Mouse (Mus musculus): ENCODE measurements at regions not wholly inside any gene's neighbourhood (a gene's known extent, or its start where the extent isn't known, plus 50 kb on each side); places are given as distances from the start of the nearest gene placed in this dataset.

- WGBS, result 67% methylated on average over 1 of the region's 1 CpGs
- ATAC-seq (ENCODE audit: insufficient read depth, low read depth), result no peak
Measured at GRCm38 (mm10) chr1:108339827-108340226, 750.0 kb downstream of the Serpinb8 start.

GRCm38 (mm10) chr1:108341352-108341751, 751.5 kb downstream of the Serpinb8 start:
- Histone ChIP-seq H3K27me3 (ENCODE audit: control insufficient read depth, insufficient read depth, low read length) (no peaks in the 10 kb centered on the region), H3K36me3 (replicated peaks; ENCODE audit: control insufficient read depth, insufficient read depth, low read length) (no peaks in the 10 kb centered on the region), H3K4me3 (ENCODE audit: low read depth, low read length) (no peak overlapping the region), H3K4me1 (ENCODE audit: control insufficient read depth, insufficient read depth) (no peaks in the 10 kb centered on the region), H3K9me3 (replicated peaks; ENCODE audit: control insufficient read depth, low read length) (no peaks in the 10 kb centered on the region), H3K27ac (ENCODE audit: low read depth) (no peak overlapping the region), H3K4me2 (ENCODE audit: low read depth, low read length) (no peak overlapping the region), H3K9ac (replicated peaks; ENCODE audit: low read depth, low read length) (no peak overlapping the region)
- 41% methylated on average over 1 of the region's 1 CpGs for WGBS
- DNase-seq (ENCODE audit: low spot score) (no peak), ATAC-seq (ENCODE audit: insufficient read depth, low read depth) (no peak)
- TF ChIP-seq EP300 (IDR thresholded peaks at IDR 0.05; ENCODE audit: low read depth), result no peak
- no peak for TF ChIP-seq CTCF (IDR thresholded peaks at IDR 0.05; ENCODE audit: low read depth)

More at GRCm38 (mm10) chr1:108339827-108340226, 750.0 kb downstream of the Serpinb8 start:
- Histone ChIP-seq H3K36me3 (replicated peaks; ENCODE audit: control insufficient read depth, insufficient read depth, low read length) (no peaks in the 10 kb centered on the region), H3K27me3 (ENCODE audit: control insufficient read depth, insufficient read depth, low read length) (no peaks in the 10 kb centered on the region), H3K9ac (replicated peaks; ENCODE audit: low read depth, low read length) (no peak overlapping the region), H3K4me2 (ENCODE audit: low read depth, low read length) (no peak overlapping the region), H3K9me3 (replicated peaks; ENCODE audit: control insufficient read depth, low read length) (no peaks in the 10 kb centered on the region), H3K4me3 (ENCODE audit: low read depth, low read length) (no peak overlapping the region), H3K4me1 (ENCODE audit: control insufficient read depth, insufficient read depth) (no peaks in the 10 kb centered on the region), H3K27ac (ENCODE audit: low read depth) (no peak overlapping the region)
- TF ChIP-seq EP300 (IDR thresholded peaks at IDR 0.05; ENCODE audit: low read depth) (no peak), CTCF (IDR thresholded peaks at IDR 0.05; ENCODE audit: low read depth) (no peak)
- no peak for DNase-seq (ENCODE audit: low spot score)

GRCm38 (mm10) chr1:108363788-108364187, 774.0 kb downstream of the Serpinb8 start:
- WGBS, result 43% methylated on average over 2 of the region's 2 CpGs
- no peaks in the 10 kb centered on the region for H3K36me3 ChIP-seq (replicated peaks; ENCODE audit: control insufficient read depth, insufficient read depth, low read length)
- TF ChIP-seq CTCF (IDR thresholded peaks at IDR 0.05; ENCODE audit: low read depth) (no peak), EP300 (IDR thresholded peaks at IDR 0.05; ENCODE audit: low read depth) (no peak)

GRCm38 (mm10) chr1:108369904-108370600, 780.2 kb downstream of the Serpinb8 start:
- WGBS, result 67% methylated on average over 3 of the region's 3 CpGs
- TF ChIP-seq CTCF (IDR thresholded peaks at IDR 0.05; ENCODE audit: low read depth) (no peak), EP300 (IDR thresholded peaks at IDR 0.05; ENCODE audit: low read depth) (no peak)
- no peak for DNase-seq (ENCODE audit: low spot score)
- H3K36me3 ChIP-seq (replicated peaks; ENCODE audit: control insufficient read depth, insufficient read depth, low read length), result no peaks in the 10 kb centered on the region
- H3K9me3 ChIP-seq (replicated peaks; ENCODE audit: control insufficient read depth, low read length), result no peaks in the 10 kb centered on the region
- no peaks in the 10 kb centered on the region for H3K27me3 ChIP-seq (ENCODE audit: control insufficient read depth, insufficient read depth, low read length)
- no peak for ATAC-seq (ENCODE audit: insufficient read depth, low read depth)
- no peak overlapping the region for H3K4me3 ChIP-seq (ENCODE audit: low read depth, low read length)
- no peak overlapping the region for H3K9ac ChIP-seq (replicated peaks; ENCODE audit: low read depth, low read length)
- H3K27ac ChIP-seq (ENCODE audit: low read depth), result no peak overlapping the region
- H3K4me2 ChIP-seq (ENCODE audit: low read depth, low read length), result no peak overlapping the region
- no peaks in the 10 kb centered on the region for H3K4me1 ChIP-seq (ENCODE audit: control insufficient read depth, insufficient read depth)

More at GRCm38 (mm10) chr1:108363788-108364187, 774.0 kb downstream of the Serpinb8 start:
- no peaks in the 10 kb centered on the region for H3K27me3 ChIP-seq (ENCODE audit: control insufficient read depth, insufficient read depth, low read length)
- H3K4me3 ChIP-seq (ENCODE audit: low read depth, low read length), result no peak overlapping the region
- no peaks in the 10 kb centered on the region for H3K4me1 ChIP-seq (ENCODE audit: control insufficient read depth, insufficient read depth)
- no peak overlapping the region for H3K4me2 ChIP-seq (ENCODE audit: low read depth, low read length)
- DNase-seq (ENCODE audit: low spot score), result no peak
- H3K27ac ChIP-seq (ENCODE audit: low read depth), result no peak overlapping the region
- ATAC-seq (ENCODE audit: insufficient read depth, low read depth), result no peak
- H3K9ac ChIP-seq (replicated peaks; ENCODE audit: low read depth, low read length), result no peak overlapping the region
- H3K9me3 ChIP-seq (replicated peaks; ENCODE audit: control insufficient read depth, low read length), result no peaks in the 10 kb centered on the region

GRCm38 (mm10) chr1:108389930-108390329, 800.1 kb downstream of the Serpinb8 start:
- no peak for ATAC-seq (ENCODE audit: insufficient read depth, low read depth)
- Histone ChIP-seq H3K9ac (replicated peaks; ENCODE audit: low read depth, low read length) (no peak overlapping the region), H3K4me1 (ENCODE audit: control insufficient read depth, insufficient read depth) (no peaks in the 10 kb centered on the region), H3K27ac (ENCODE audit: low read depth) (no peak overlapping the region), H3K36me3 (replicated peaks; ENCODE audit: control insufficient read depth, insufficient read depth, low read length) (no peaks in the 10 kb centered on the region), H3K4me2 (ENCODE audit: low read depth, low read length) (no peak overlapping the region), H3K9me3 (replicated peaks; ENCODE audit: control insufficient read depth, low read length) (no peaks in the 10 kb centered on the region), H3K27me3 (ENCODE audit: control insufficient read depth, insufficient read depth, low read length) (no peaks in the 10 kb centered on the region), H3K4me3 (ENCODE audit: low read depth, low read length) (no peak overlapping the region)
- DNase-seq (ENCODE audit: low spot score), result no peak
- no peak for TF ChIP-seq EP300 (IDR thresholded peaks at IDR 0.05; ENCODE audit: low read depth)
- TF ChIP-seq CTCF (IDR thresholded peaks at IDR 0.05; ENCODE audit: low read depth), result no peak

GRCm38 (mm10) chr1:108390497-108390896, 800.7 kb downstream of the Serpinb8 start:
- Histone ChIP-seq H3K9me3 (replicated peaks; ENCODE audit: control insufficient read depth, low read length) (no peaks in the 10 kb centered on the region), H3K27me3 (ENCODE audit: control insufficient read depth, insufficient read depth, low read length) (no peaks in the 10 kb centered on the region), H3K9ac (replicated peaks; ENCODE audit: low read depth, low read length) (no peak overlapping the region), H3K4me3 (ENCODE audit: low read depth, low read length) (no peak overlapping the region), H3K4me2 (ENCODE audit: low read depth, low read length) (no peak overlapping the region), H3K27ac (ENCODE audit: low read depth) (no peak overlapping the region), H3K4me1 (ENCODE audit: control insufficient read depth, insufficient read depth) (no peaks in the 10 kb centered on the region), H3K36me3 (replicated peaks; ENCODE audit: control insufficient read depth, insufficient read depth, low read length) (no peaks in the 10 kb centered on the region)
- 82% methylated on average over 3 of the region's 3 CpGs for WGBS
- no peak for DNase-seq (ENCODE audit: low spot score)
- no peak for TF ChIP-seq CTCF (IDR thresholded peaks at IDR 0.05; ENCODE audit: low read depth)
- TF ChIP-seq EP300 (IDR thresholded peaks at IDR 0.05; ENCODE audit: low read depth), result no peak
- no peak for ATAC-seq (ENCODE audit: insufficient read depth, low read depth)
